Mouse (Mus musculus) urinary bladder, adult 2 months (tissue): ENCODE results near the gene Nphs1. TPM values are rescaled to one million over a fixed set of nuclear protein-coding genes. Genes with fewer than 3 reads are reported as not detected.

Experiments used
- polyA plus RNA-seq: library from polyadenylated mRNA; depleted of rRNA; stranded (reverse); fragments of >200 nt; gene quantifications from 2 replicates; pipeline ENCODE4 v1.2.3, GENCODE M21; 2012; rRNA removed

Gene Nphs1
- polyA plus RNA-seq, 1 experiment: not detected

Other genes starting within 250 kb of the Nphs1 start
- gene Polr2i, start 226.4 kb upstream of the Nphs1 start, polyA plus RNA-seq: 107 and 140 TPM in 2 replicates
- gene Tbcb, start 226.0 kb upstream of the Nphs1 start, polyA plus RNA-seq: 84.3 and 84.5 TPM in 2 replicates
- 0.31 TPM in 1 of 2 replicates, not detected in the other for gene Ovol3, start 222.6 kb upstream of the Nphs1 start, polyA plus RNA-seq
- 0.18 and 0.36 TPM in 2 replicates for gene Thap8, start 178.2 kb upstream of the Nphs1 start, polyA plus RNA-seq
- 10.2 and 11.4 TPM in 2 replicates for gene Wdr62, start 177.9 kb upstream of the Nphs1 start, polyA plus RNA-seq
- gene Clip3, start 166.6 kb upstream of the Nphs1 start, polyA plus RNA-seq: 23.7 and 47.9 TPM in 2 replicates
- gene Alkbh6, start 149.6 kb upstream of the Nphs1 start, polyA plus RNA-seq: 68.0 and 80.2 TPM in 2 replicates
- 5.4 and 9.1 TPM in 2 replicates for gene Syne4, start 143.5 kb upstream of the Nphs1 start, polyA plus RNA-seq
- 0.57 and 0.72 TPM in 2 replicates for gene E130208F15Rik, start 136.6 kb upstream of the Nphs1 start, polyA plus RNA-seq
- gene Sdhaf1, start 134.4 kb upstream of the Nphs1 start, polyA plus RNA-seq: 12.8 and 15.4 TPM in 2 replicates
- gene Lrfn3, start 95.5 kb upstream of the Nphs1 start, polyA plus RNA-seq: 7.9 and 11.9 TPM in 2 replicates
- 85.1 and 117 TPM in 2 replicates for gene Tyrobp, start 44.6 kb upstream of the Nphs1 start, polyA plus RNA-seq
- 3.3 and 3.8 TPM in 2 replicates for gene Hcst, start 38.5 kb upstream of the Nphs1 start, polyA plus RNA-seq
- 1.8 and 2.0 TPM in 2 replicates for gene Nfkbid, start 36.6 kb upstream of the Nphs1 start, polyA plus RNA-seq
- gene Aplp1, start 12.8 kb upstream of the Nphs1 start, polyA plus RNA-seq: 4.2 and 4.5 TPM in 2 replicates
- gene Kirrel2, start 625 bp upstream of the Nphs1 start, polyA plus RNA-seq: not detected in 2 replicates
- gene Prodh2, start 35.3 kb downstream of the Nphs1 start, polyA plus RNA-seq: not detected in 2 replicates
- gene Arhgap33, start 76.7 kb downstream of the Nphs1 start, polyA plus RNA-seq: 6.9 and 7.7 TPM in 2 replicates
- gene Hspb6, start 93.9 kb downstream of the Nphs1 start, polyA plus RNA-seq: 342 and 444 TPM in 2 replicates
- 11.0 and 12.0 TPM in 2 replicates for gene Proser3, start 94.0 kb downstream of the Nphs1 start, polyA plus RNA-seq
- gene Lin37, start 101.5 kb downstream of the Nphs1 start, polyA plus RNA-seq: 33.8 and 36.5 TPM in 2 replicates
- gene U2af1l4, start 105.0 kb downstream of the Nphs1 start, polyA plus RNA-seq: 69.1 and 74.1 TPM in 2 replicates
- 2.8 and 5.1 TPM in 2 replicates for gene Gm49396, start 105.0 kb downstream of the Nphs1 start, polyA plus RNA-seq
- gene Psenen, start 105.3 kb downstream of the Nphs1 start, polyA plus RNA-seq: 151 and 174 TPM in 2 replicates
- 3.6 and 4.9 TPM in 2 replicates for gene Igflr1, start 107.1 kb downstream of the Nphs1 start, polyA plus RNA-seq
- gene Kmt2b, start 130.4 kb downstream of the Nphs1 start, polyA plus RNA-seq: 38.3 and 40.2 TPM in 2 replicates
- 1.8 and 2.4 TPM in 2 replicates for gene Zbtb32, start 140.6 kb downstream of the Nphs1 start, polyA plus RNA-seq
- 2,098 and 2,832 TPM in 2 replicates for gene Upk1a, start 154.5 kb downstream of the Nphs1 start, polyA plus RNA-seq
- 703 and 875 TPM in 2 replicates for gene Cox6b1, start 167.8 kb downstream of the Nphs1 start, polyA plus RNA-seq
- not detected in 2 replicates for gene Etv2, start 177.5 kb downstream of the Nphs1 start, polyA plus RNA-seq
- 58.5 and 64.1 TPM in 2 replicates for gene Rbm42, start 192.0 kb downstream of the Nphs1 start, polyA plus RNA-seq
- gene Haus5, start 206.7 kb downstream of the Nphs1 start, polyA plus RNA-seq: 9.4 and 13.2 TPM in 2 replicates
- gene Pmis2, start 213.3 kb downstream of the Nphs1 start, polyA plus RNA-seq: not detected in 2 replicates
- gene 2200002J24Rik, start 240.6 kb downstream of the Nphs1 start, polyA plus RNA-seq: not detected in 2 replicates